Mouse (Mus musculus) intestine, embryonic 16.5 days (tissue): ENCODE results near the gene Atp1a1. TPM values are rescaled to one million over a fixed set of nuclear protein-coding genes. Genes with fewer than 3 reads are reported as not detected.
A peak's percentile ranks its signal among the peaks of the same experiment; 100 is the strongest.

Experiments
- ATAC-seq: fragments of 200-750 bp; cut with Nextera tagmentation; 2 replicates; pipeline ENCODE4 v1.8.0; 2017; ENCODE audit warnings: moderate TSS enrichment, moderate library complexity
- H3K27ac ChIP-seq: fragments of 300-500 bp; sonication (generic); 2 replicates; pipeline ENCODE4 v1.5.1; 2014; ENCODE audit warnings: mild to moderate bottlenecking, low read length
- H3K27me3 ChIP-seq: fragments of 300-500 bp; sonication (generic); replicated peaks from 2 replicates; pipeline ENCODE4 v1.6.1; 2014; ENCODE audit warnings: low read length, control low read depth, mixed read lengths; ENCODE audit not compliant: control insufficient read depth, insufficient read depth
- H3K36me3 ChIP-seq: fragments of 300-500 bp; sonication (generic); 2 replicates; pipeline ENCODE4 v1.6.1; 2014; ENCODE audit warnings: low read length, control low read depth; ENCODE audit not compliant: control insufficient read depth, insufficient read depth
- H3K4me1 ChIP-seq: fragments of 300-500 bp; sonication (generic); 2 replicates; pipeline ENCODE4 v1.6.1; 2014; ENCODE audit warnings: low read length, control low read depth, mixed read lengths; ENCODE audit not compliant: control insufficient read depth, insufficient read depth
- H3K4me2 ChIP-seq: fragments of 300-500 bp; sonication (generic); 2 replicates; pipeline ENCODE4 v1.6.1; 2014; ENCODE audit warnings: low read depth, low read length, control low read depth
- H3K4me3 ChIP-seq: fragments of 300-500 bp; sonication (generic); 2 replicates; pipeline ENCODE4 v1.5.1; 2014; ENCODE audit warnings: mild to moderate bottlenecking, low read length
- H3K9ac ChIP-seq: fragments of 300-500 bp; sonication (generic); 2 replicates; pipeline ENCODE4 v1.6.1; 2014; ENCODE audit warnings: low read depth, low read length
- H3K9me3 ChIP-seq: fragments of 300-500 bp; sonication (generic); 2 replicates; pipeline ENCODE4 v1.6.1; 2016; ENCODE audit warnings: low read length, control low read depth; ENCODE audit not compliant: control insufficient read depth
- whole genome bisulfite sequencing: fragments of 180-500 bp; shearing (Covaris S2); extraction: QIAGEN DNeasy Blood & Tissue Kit; methylation state at CpG from one replicate; pipeline ENCODE4 v1.1.7; 2014; 5-methylcytosine and 5-hydroxymethylcytosine counted together
- polyA plus RNA-seq: library from polyadenylated mRNA; unstranded; fragments of >200 nt; fragmentation: Nextera tagmentation; extraction: Ambion mirVana; gene quantifications from 2 replicates; pipeline ENCODE4 v1.2.1, GENCODE M21; 2015

The Atp1a1 gene
- polyA plus RNA-seq, 1 experiment from 2014 or later: 262 TPM

DNA sequence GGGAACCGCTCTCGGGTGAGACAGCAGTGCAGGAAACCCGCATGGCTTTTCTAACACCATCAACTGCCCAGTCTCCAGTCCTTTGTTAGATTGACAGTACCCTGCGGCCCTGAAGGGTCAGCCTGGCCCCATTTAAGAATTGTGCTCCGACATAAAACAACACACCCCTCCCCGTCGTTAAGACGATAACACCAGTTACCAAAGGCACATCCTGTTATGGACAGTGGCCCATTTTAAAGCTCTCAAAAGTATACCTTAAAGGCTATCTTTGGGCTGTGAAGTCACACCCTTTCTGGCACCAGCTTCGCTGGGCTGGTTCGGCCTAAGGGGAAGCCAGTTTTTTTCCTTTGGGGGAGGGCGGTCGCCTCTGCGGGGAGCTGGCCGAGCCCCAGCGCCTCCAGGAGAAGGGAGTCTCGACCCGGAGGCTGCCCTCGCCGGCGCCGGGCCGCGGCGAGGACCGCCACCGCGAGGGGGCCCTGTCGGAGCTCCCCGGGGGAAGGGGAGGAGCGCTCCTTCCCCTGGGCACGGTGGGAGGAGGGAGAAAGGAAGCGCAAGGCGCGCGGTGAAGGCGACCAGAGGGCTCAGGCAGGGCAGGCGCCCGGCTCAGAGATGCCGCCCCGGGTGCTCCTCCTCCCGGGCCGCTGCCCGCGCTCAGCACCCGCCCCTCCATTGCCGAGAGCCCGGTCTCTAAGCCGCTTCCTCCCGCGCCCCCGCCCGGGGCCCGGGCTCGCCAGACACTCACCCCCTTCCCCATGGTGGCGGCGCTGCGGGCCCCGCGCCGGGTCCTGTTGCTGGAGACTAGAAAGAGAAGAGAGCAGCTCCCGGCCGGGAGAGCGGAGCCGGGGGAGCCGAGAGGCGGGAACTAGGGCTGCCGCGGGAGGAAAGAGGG is 579 bp downstream of the Atp1a1 start:
- H3K4me2 ChIP-seq: peak overlapping the region; percentile 88
- H3K4me3 ChIP-seq: peak overlapping the region; percentile 82
- no peaks in the 10 kb centered on the region for H3K36me3 ChIP-seq
- 1% methylated on average over 60 of the region's 68 CpGs for WGBS
- H3K4me1 ChIP-seq: peaks cover 37% of the 10 kb centered on the region
- peak overlapping the region; percentile 96 for H3K9ac ChIP-seq
- ATAC-seq: peak; percentile 81
- H3K9me3 ChIP-seq: no peaks in the 10 kb centered on the region
- peak overlapping the region; percentile 98 for H3K27ac ChIP-seq
- H3K27me3 ChIP-seq: no peaks in the 10 kb centered on the region

GRCm38 (mm10) chr3:101603194-101603593 is 1.3 kb downstream of the Atp1a1 start:
- H3K27me3 ChIP-seq: no peaks in the 10 kb centered on the region
- no peaks in the 10 kb centered on the region for H3K9me3 ChIP-seq
- H3K27ac ChIP-seq: peak overlapping the region; percentile 98
- H3K4me3 ChIP-seq: peak overlapping the region; percentile 82
- peak overlapping the region; percentile 88 for H3K4me2 ChIP-seq
- H3K4me1 ChIP-seq: peaks cover 44% of the 10 kb centered on the region
- no peak for ATAC-seq
- 19% methylated on average over 7 of the region's 7 CpGs for WGBS
- no peaks in the 10 kb centered on the region for H3K36me3 ChIP-seq
- H3K9ac ChIP-seq: peak overlapping the region; percentile 96

DNA sequence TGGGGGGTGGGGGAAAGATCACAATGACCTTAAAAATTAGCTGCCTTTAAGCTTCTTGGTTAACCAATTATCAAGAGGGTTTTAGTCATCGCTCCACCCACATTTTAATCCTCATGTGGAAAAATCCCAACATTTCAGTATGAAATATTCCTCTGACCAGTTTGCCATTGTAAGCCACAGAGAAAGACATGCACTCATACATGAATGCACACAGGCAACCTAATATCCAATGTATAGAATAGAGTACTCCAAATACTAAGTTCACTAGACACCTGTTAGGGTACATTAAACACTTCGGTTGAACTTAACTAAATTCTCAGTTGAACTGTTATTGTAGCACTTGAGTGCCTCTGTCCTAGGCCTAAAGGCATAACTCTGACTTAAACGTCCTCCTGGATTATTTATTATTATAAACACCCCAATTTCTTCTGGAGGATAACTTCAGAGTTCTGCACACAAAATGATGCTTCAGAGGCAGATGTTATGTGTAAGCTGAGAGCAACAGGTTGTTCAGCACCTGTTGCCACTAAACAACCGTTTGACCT is 1.9 kb downstream of the Atp1a1 start:
- WGBS: 49% methylated on average over 4 of the region's 4 CpGs
- Histone ChIP-seq H3K9me3 (no peaks in the 10 kb centered on the region), H3K9ac (peak overlapping the region; percentile 96), H3K36me3 (no peaks in the 10 kb centered on the region), H3K27me3 (no peaks in the 10 kb centered on the region), H3K4me1 (peaks cover 50% of the 10 kb centered on the region), H3K4me2 (peak overlapping the region; percentile 88), H3K27ac (peak overlapping the region; percentile 98), H3K4me3 (peak overlapping the region; percentile 82)
- ATAC-seq: no peak

DNA sequence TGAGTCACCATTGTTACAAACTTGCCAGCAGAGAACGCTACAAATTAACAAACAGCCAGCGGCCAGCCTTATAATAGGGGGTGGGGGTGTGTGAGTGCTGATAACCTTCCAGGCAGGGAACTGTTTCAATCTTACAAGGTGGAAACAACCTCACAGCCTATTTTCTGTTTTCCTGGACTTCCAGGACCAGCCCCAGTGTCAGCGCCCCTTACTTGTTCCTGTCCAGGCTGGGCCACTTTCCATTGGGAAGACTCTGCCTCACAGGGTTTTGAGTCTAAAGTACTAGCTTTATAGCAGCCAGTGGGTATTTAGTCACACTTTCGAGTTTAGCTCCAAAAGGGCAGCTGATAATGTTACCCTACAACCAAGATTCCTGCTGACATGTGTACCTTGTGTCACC is 2.8 kb downstream of the Atp1a1 start:
- Histone ChIP-seq H3K4me1 (peaks cover 58% of the 10 kb centered on the region), H3K4me3 (peak overlapping the region; percentile 31), H3K36me3 (no peaks in the 10 kb centered on the region), H3K9me3 (no peaks in the 10 kb centered on the region), H3K27me3 (no peaks in the 10 kb centered on the region), H3K27ac (peak overlapping the region; percentile 57), H3K4me2 (peak overlapping the region; percentile 88), H3K9ac (peak overlapping the region; percentile 53)
- WGBS: 35% methylated on average over 4 of the region's 4 CpGs
- ATAC-seq: peak; percentile 19

GRCm38 (mm10) chr3:101601003-101601525 is 3.4 kb downstream of the Atp1a1 start:
- peaks cover 64% of the 10 kb centered on the region for H3K4me1 ChIP-seq
- H3K4me2 ChIP-seq: peak overlapping the region; percentile 88
- H3K9ac ChIP-seq: peak overlapping the region; percentile 53
- H3K27me3 ChIP-seq: no peaks in the 10 kb centered on the region
- no peak for ATAC-seq
- H3K36me3 ChIP-seq: no peaks in the 10 kb centered on the region
- WGBS: 47% methylated on average over 8 of the region's 8 CpGs
- peak overlapping the region; percentile 31 for H3K4me3 ChIP-seq
- peak overlapping the region; percentile 57 for H3K27ac ChIP-seq
- H3K9me3 ChIP-seq: no peaks in the 10 kb centered on the region

- WGBS: 13% methylated on average over 4 of the region's 4 CpGs
- peak overlapping the region; percentile 53; the same call in 1 of the 2 replicates for H3K9ac ChIP-seq
- H3K27me3 ChIP-seq: no peaks in the 10 kb centered on the region
- peaks cover 65% of the 10 kb centered on the region for H3K4me1 ChIP-seq
- H3K9me3 ChIP-seq: no peaks in the 10 kb centered on the region
- no peak for ATAC-seq
- H3K27ac ChIP-seq: peak overlapping the region; percentile 57; the same call in 1 of the 2 replicates
- no peaks in the 10 kb centered on the region for H3K36me3 ChIP-seq
- peak overlapping the region; percentile 31 for H3K4me3 ChIP-seq
- H3K4me2 ChIP-seq: peak overlapping the region; percentile 88
Measured at GRCm38 (mm10) chr3:101599920-101600741, 4.4 kb downstream of the Atp1a1 start.

DNA sequence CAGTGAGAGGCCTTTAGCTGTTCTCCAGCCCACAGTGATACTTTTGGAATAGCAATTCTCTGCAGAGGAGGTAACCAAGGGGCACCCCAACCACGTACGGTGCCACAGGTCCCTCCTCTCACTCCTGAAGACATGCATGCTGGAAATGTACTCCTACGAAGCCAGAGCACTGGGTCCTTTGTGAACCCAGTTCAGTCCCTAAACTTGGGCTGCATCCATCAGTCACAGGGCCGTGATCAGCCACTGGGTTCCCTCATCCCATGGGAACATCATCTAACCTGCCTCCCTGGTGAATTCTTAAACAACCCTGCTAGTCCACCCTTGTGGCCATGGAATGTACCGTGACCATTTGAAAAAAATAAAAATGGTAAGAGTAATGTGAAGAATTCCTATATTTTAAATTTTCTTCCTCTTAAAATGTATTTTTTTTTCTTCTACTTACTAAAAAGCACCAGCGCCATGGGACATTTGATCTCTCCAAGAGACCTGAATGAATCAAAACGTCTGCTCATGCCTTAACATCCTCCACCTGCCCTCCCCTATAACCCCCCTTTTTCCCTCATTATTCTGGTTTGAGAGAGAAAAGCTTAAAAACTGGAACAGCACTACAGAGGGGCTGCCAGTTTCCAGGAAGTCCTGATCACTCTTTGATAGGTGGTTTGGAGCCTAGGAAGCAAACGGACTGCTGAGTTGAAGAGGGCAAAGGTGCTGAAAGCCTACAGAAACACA is 5.1 kb downstream of the Atp1a1 start:
- Histone ChIP-seq H3K36me3 (peaks cover 3% of the 10 kb centered on the region; the same call in 1 of the 2 replicates), H3K4me2 (peak overlapping the region; percentile 7; the same call in 1 of the 2 replicates), H3K9ac (no peak overlapping the region), H3K4me3 (no peak overlapping the region), H3K4me1 (peaks cover 63% of the 10 kb centered on the region), H3K27me3 (no peaks in the 10 kb centered on the region), H3K27ac (no peak overlapping the region), H3K9me3 (no peaks in the 10 kb centered on the region)
- ATAC-seq: no peak
- 60% methylated on average over 8 of the region's 8 CpGs for WGBS

DNA sequence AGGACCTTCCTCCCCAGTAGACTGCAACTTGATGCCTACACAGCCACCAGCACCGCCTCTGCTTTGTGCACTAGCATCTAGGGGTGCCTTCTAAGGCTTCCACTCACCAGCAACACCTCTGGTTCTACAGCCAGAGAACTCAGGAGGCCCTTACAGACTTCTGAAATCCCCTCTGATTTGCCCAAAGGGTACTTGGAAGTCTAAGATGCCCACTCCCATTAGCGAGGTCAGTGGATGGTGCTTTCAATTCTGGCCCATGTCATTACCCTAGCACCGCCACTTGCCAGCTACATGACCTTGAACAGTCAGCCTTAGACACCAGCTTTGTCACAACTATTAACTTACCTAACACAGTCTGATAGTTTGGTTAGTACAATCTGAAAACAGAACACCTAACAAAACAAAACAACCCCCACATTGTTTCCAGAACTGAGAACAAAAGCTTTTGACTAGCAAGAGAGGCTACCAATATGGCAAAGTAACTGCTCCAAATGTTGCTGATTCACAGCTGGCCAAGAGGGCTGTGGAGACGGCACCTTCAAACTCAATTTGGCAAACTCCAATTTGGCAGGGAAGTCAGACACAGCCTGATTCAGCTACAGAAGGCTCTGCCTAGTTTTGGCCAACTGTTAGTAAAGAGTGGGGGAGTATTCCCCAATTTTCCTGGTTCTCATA is 6.1 kb downstream of the Atp1a1 start:
- WGBS: 73% methylated on average over 4 of the region's 4 CpGs
- ATAC-seq: no peak
- Histone ChIP-seq H3K36me3 (peaks cover 9% of the 10 kb centered on the region), H3K4me3 (no peak overlapping the region), H3K4me1 (peaks cover 63% of the 10 kb centered on the region), H3K27ac (peak overlapping the region; percentile 23; the same call in 1 of the 2 replicates), H3K27me3 (no peaks in the 10 kb centered on the region), H3K4me2 (peak overlapping the region; percentile 10), H3K9ac (peak overlapping the region; percentile 2; the same call in 1 of the 2 replicates), H3K9me3 (no peaks in the 10 kb centered on the region)
